Mouse (Mus musculus) heart, postnatal 4 days (tissue): ENCODE measurements around the gene Zfp870. TPM values are rescaled to one million over a fixed set of nuclear protein-coding genes. Genes with fewer than 3 reads are reported as not detected.
"Not testable (repeated sequence)": the region's sequence is repeated elsewhere in the genome, so short reads cannot be mapped to it uniquely, and the experiment has no call there.

Experiments
- DNase-seq: peaks from one replicate; pipeline ENCODE4 v3.0.0; 2021
- total RNA-seq, 2 experiments: library from RNA; stranded (reverse); gene quantifications; 2 replicates each; pipeline ENCODE4 v1.2.3; 2021

The Zfp870 gene
- total RNA-seq, 2 experiments from 2014 or later, result 6.7 to 7.6 TPM

GRCm38 (mm10) chr17:32871483-32871882, 20.0 kb downstream of the Zfp870 start:
- no peak for DNase-seq

DNA sequence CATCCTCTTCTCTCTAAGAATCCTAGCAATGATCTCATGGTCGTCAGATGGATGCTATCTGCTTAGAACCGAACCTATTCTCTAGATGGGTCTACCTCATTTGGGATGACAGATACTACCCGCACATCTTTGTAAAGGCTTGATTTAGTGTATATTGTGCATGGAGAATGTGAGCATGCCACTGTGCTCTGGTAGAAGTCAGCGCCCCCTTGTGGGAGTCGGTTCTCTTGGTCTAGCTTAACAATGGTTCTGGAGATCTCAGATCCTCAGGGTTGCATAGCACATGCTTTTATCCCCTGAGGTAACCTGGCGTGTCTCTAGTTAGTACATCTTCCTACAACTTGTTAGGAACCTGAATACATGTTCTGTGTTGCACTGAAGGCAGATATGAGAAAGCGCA, 24.2 kb downstream of the Zfp870 start:
- DNase-seq, result not testable (repeated sequence)

GRCm38 (mm10) chr17:32856713-32857112, 34.7 kb downstream of the Zfp870 start:
- not testable (repeated sequence) for DNase-seq

DNA sequence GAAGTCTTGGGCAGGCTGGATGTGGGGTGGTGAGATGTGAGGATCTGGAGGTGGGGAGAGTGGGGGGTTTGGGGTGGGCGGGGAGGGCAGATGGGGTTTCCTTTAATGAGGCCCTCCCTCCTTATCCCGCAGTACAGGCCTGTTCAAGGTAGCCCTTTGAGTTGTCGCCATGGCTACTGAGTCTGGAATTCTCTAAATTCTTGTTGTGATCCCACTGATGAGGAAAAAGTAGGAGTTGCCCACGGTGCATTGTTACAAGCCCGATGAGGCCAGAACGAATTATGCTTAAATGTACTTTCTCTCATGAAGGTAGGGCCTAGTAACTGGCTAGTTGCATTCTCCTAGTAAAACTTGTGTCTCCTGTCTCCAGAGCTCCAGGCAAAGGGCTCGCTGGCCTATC, 39.9 kb downstream of the Zfp870 start:
- no peak for DNase-seq

- DNase-seq, result no peak
Observed at GRCm38 (mm10) chr17:32841388-32841787, 50.1 kb downstream of the Zfp870 start.

DNA sequence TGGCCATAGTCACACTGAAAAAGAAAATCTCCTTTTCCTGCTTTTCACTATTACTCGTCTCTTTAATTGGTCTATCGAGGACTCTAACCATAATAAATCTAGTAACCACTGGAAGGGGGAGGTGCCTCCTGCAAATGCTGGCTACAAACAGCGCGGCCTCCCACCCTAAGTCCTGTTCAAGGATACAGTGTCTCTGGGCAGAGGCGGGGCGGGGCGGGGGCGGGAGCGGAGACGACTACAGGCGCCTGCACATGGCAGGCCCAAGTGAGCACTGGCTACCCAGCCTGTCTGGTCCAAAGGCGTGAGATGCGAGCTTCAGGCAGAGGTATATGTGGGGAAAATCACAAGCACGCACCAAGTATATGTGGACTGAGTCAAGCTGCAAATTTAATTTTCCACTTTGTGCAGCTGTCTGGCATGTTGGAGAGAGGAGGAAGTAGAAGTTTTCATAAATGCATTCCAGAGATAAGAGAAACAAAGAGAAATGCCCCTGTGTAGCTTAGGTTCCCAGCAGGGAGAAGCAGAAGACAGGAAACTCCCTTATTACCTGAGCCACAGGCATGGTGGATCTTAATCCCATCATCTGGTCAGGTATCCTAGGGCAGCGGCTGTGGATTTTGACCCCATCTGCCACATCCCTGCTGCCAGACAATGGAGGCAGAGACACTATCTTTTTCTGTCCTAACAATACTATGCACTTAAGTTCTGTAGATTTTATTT, 52.2 kb downstream of the Zfp870 start:
- DNase-seq, result peak; percentile 11

GRCm38 (mm10) chr17:32830418-32830782, 61.0 kb downstream of the Zfp870 start:
- no peak for DNase-seq

GRCm38 (mm10) chr17:32829540-32830417, 61.7 kb downstream of the Zfp870 start, which contains the start of gene Zfp799:
TSS of gene Zfp799 (minus strand) at chr17:32830261.
- DNase-seq, result peak; percentile 72

Other genes with a start within 250 kb of the Zfp870 start
- gene Cyp4f40, start 232.7 kb downstream of the Zfp870 start, total RNA-seq, result not detected
- gene Cyp4f15, start 206.0 kb downstream of the Zfp870 start, total RNA-seq, result not detected
- gene Zfp871, start 103.4 kb downstream of the Zfp870 start, total RNA-seq, result 10 to 100 TPM; 41.4 to 46.3 TPM
- under 1 TPM; 0.27 to 0.43 TPM for gene Zfp811, start 81.7 kb downstream of the Zfp870 start, total RNA-seq
- gene Zfp799, start 61.4 kb downstream of the Zfp870 start, total RNA-seq, result 10 to 100 TPM; 13.5 to 13.7 TPM
- not detected for gene Cyp4f14, start 25.7 kb upstream of the Zfp870 start, total RNA-seq
- 10 to 100 TPM; 10.9 to 12.4 TPM for gene Cyp4f13, start 55.8 kb upstream of the Zfp870 start, total RNA-seq
- 1 to 10 TPM; 4.9 to 5.0 TPM for gene Zfp472, start 74.2 kb upstream of the Zfp870 start, total RNA-seq
- gene Zfp952, start 101.5 kb upstream of the Zfp870 start, total RNA-seq, result 1 to 10 TPM; 7.2 to 7.8 TPM
- 1 to 10 TPM; 5.1 to 5.8 TPM for gene Zfp763, start 141.8 kb upstream of the Zfp870 start, total RNA-seq
- not detected for gene 4921501E09Rik, start 176.4 kb upstream of the Zfp870 start, total RNA-seq
- gene Zfp563, start 197.7 kb upstream of the Zfp870 start, total RNA-seq, result 1 to 10 TPM; 5.7 to 8.6 TPM
- gene Morc2b, start 248.0 kb upstream of the Zfp870 start, total RNA-seq, result under 1 TPM in 1 of 2 experiments, not detected in 1; 0.10 TPM